Mouse (Mus musculus) kidney, adult 2 months (tissue): Measurements from ENCODE around the gene Adamts3.

Source experiments
- CTCF ChIP-seq: fragments of 200-500 bp; conservative IDR thresholded peaks from 2 replicates; pipeline ENCODE4 v1.5.1; 2011; ENCODE audit warnings: low read depth, mild to moderate bottlenecking, control low read depth, low read length, moderate library complexity, mixed read lengths; ENCODE audit not compliant: insufficient read depth, insufficient read length
- POLR2A ChIP-seq: fragments of 200-500 bp; IDR thresholded peaks from one replicate; pipeline ENCODE4 v1.6.1; 2011; ENCODE audit warnings: low read depth, low read length, control low read depth

GRCm38 (mm10) chr5:89843478-89843877 is 39.7 kb downstream of the Adamts3 start:
- TF ChIP-seq POLR2A (no peak), CTCF (no peak)
